Mouse (Mus musculus) CD8-positive naive resting alpha-beta T cell, adult 2 months (primary cell): Measurements from ENCODE around the gene Gm5622.
"Not testable (repeated sequence)": the region's sequence is repeated elsewhere in the genome, so short reads cannot be mapped to it uniquely, and the experiment has no call there.

Source experiments
- DNase-seq, 2 experiments: peaks; one replicate each; pipeline ENCODE4 v3.0.0; 2022; ENCODE audit warnings: low read depth in 2 of 2, low spot score in 2 of 2

Gm5622 gene

GRCm38 (mm10) chr14:51552490-51552889 lies at the start of gene Gm5622:
Gene Gm5622, plus strand, starts transcription at chr14:51552790.
- DNase-seq: no peak

- DNase-seq: no peak
Measured at GRCm38 (mm10) chr14:51507416-51507815, 45.2 kb upstream of the Gm5622 start.

GRCm38 (mm10) chr14:51573963-51574362 lies 21.4 kb downstream of the Gm5622 start, which contains the start of gene Gm17175:
Gene Gm17175, minus strand, starts transcription at chr14:51574063.
- not testable (repeated sequence) for DNase-seq

- DNase-seq: not testable (repeated sequence)
Measured at GRCm38 (mm10) chr14:51592039-51592438, 39.4 kb downstream of the Gm5622 start, which contains the start of gene Gm17174. Gene Gm17174, minus strand, starts transcription at chr14:51592139.

- no peak for DNase-seq
Measured at GRCm38 (mm10) chr14:51611210-51611609, 58.6 kb downstream of the Gm5622 start, which contains the start of gene Gm17078. Gene Gm17078, minus strand, starts transcription at chr14:51611310.

GRCm38 (mm10) chr14:51632426-51632825 lies 79.8 kb downstream of the Gm5622 start:
- DNase-seq: peak; percentile 6 to 23

GRCm38 (mm10) chr14:51635566-51635965 lies 83.0 kb downstream of the Gm5622 start, which contains the start of gene Gm4181:
Gene Gm4181, minus strand, starts transcription at chr14:51635666.
- DNase-seq: not testable (repeated sequence)

GRCm38 (mm10) chr14:51677269-51677668 lies 124.7 kb downstream of the Gm5622 start:
- DNase-seq: no peak

- not testable (repeated sequence) for DNase-seq
Measured at GRCm38 (mm10) chr14:51695368-51695767, 142.8 kb downstream of the Gm5622 start, which contains the start of gene Gm17079. Gene Gm17079, minus strand, starts transcription at chr14:51695468.
